Mouse (Mus musculus): Measurements from ENCODE around the gene Adamts6.

GRCm38 (mm10) chr13:104482426-104483089, 194.9 kb downstream of the Adamts6 start:
- TF ChIP-seq CTCF (IDR thresholded peaks at IDR 0.05; ENCODE audit: insufficient read depth, low read depth, low read length) (no peak), POLR2A (IDR thresholded peaks at IDR 0.05; ENCODE audit: insufficient read depth, low read depth, low read length) (no peak)
